Mouse (Mus musculus): ENCODE measurements around the gene Idnk. TPM values are rescaled to one million over a fixed set of nuclear protein-coding genes. Genes with fewer than 3 reads are reported as not detected.

Gene Idnk
- 35.4 and 37.6 TPM in 2 replicates for polyA plus RNA-seq (2015; fragmentation: Nextera tagmentation; extraction: Ambion mirVana)

- Histone ChIP-seq H3K36me3 (replicated peaks; ENCODE audit: insufficient read depth, low read length) (peaks cover 22% of the 10 kb centered on the region), H3K27me3 (ENCODE audit: insufficient read depth, low read length) (no peaks in the 10 kb centered on the region), H3K9ac (replicated peaks) (peak within 1 kb of the TSS; percentile 73), H3K4me1 (ENCODE audit: insufficient read depth) (peaks cover 6% of the 10 kb centered on the region; the same call in 1 of the 2 replicates), H3K4me2 (ENCODE audit: low read depth, low read length) (peak within 1 kb of the TSS; percentile 96), H3K4me3 (ENCODE audit: low read depth, low read length) (peak within 1 kb of the TSS; percentile 85), H3K9me3 (ENCODE audit: low read length) (no peaks in the 10 kb centered on the region), H3K27ac (ENCODE audit: low read depth) (peak within 1 kb of the TSS; percentile 89)
- DNase-seq (peak; percentile 94), ATAC-seq (peak; percentile 88)
- under 1% methylated on average over 30 of the region's 30 CpGs for WGBS (ENCODE audit: insufficient replicate concordance)
- TF ChIP-seq CTCF (IDR thresholded peaks at IDR 0.05; ENCODE audit: low read depth) (peak; percentile 52), EP300 (IDR thresholded peaks at IDR 0.05; ENCODE audit: low read depth) (no peak)
These were observed at the start of gene Idnk for GRCm38 (mm10) chr13:58157447-58158098. Idnk (plus strand) TSS chr13:58157649.

DNA sequence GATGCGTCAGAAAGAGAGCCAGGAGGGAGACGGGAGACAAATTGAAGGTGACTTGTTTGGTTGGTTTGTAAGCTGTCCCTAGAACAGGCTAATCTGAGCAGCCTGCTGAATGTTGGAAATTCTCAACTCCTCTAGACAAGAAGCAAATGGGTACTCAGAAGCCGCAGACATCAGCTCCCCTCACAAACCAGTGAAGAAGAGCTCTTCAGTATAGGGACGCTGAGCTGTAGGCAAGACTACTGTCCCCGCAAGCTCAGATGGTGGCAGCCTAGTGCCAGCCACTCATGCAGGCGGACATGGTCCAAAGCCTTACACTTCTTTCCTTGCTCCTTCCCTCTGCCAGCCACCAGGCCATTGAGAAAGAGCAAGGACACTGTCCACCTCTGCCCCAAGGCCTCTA, 46.1 kb upstream of the Idnk start:
- H3K27me3 ChIP-seq (ENCODE audit: insufficient read depth, low read length) = no peaks in the 10 kb centered on the region
- H3K4me3 ChIP-seq (ENCODE audit: low read depth, low read length) = no peak overlapping the region
- no peak overlapping the region for H3K27ac ChIP-seq (ENCODE audit: low read depth)
- no peaks in the 10 kb centered on the region for H3K9me3 ChIP-seq (ENCODE audit: low read length)
- WGBS (ENCODE audit: insufficient replicate concordance) = 86% methylated on average over 6 of the region's 6 CpGs
- TF ChIP-seq CTCF (IDR thresholded peaks at IDR 0.05; ENCODE audit: low read depth) (no peak), EP300 (IDR thresholded peaks at IDR 0.05; ENCODE audit: low read depth) (no peak)
- H3K9ac ChIP-seq (replicated peaks) = no peak overlapping the region
- H3K4me2 ChIP-seq (ENCODE audit: low read depth, low read length) = peak overlapping the region; percentile 77
- DNase-seq = no peak
- H3K36me3 ChIP-seq (replicated peaks; ENCODE audit: insufficient read depth, low read length) = no peaks in the 10 kb centered on the region
- H3K4me1 ChIP-seq (ENCODE audit: insufficient read depth) = peaks cover 10% of the 10 kb centered on the region
- no peak for ATAC-seq

GRCm38 (mm10) chr13:58112191-58112590, 45.3 kb upstream of the Idnk start:
- no peaks in the 10 kb centered on the region for H3K27me3 ChIP-seq (ENCODE audit: insufficient read depth, low read length)
- no peak for ATAC-seq
- DNase-seq = no peak
- H3K27ac ChIP-seq (ENCODE audit: low read depth) = no peak overlapping the region
- TF ChIP-seq EP300 (IDR thresholded peaks at IDR 0.05; ENCODE audit: low read depth) = no peak
- TF ChIP-seq CTCF (IDR thresholded peaks at IDR 0.05; ENCODE audit: low read depth) = no peak
- H3K36me3 ChIP-seq (replicated peaks; ENCODE audit: insufficient read depth, low read length) = no peaks in the 10 kb centered on the region
- H3K9me3 ChIP-seq (ENCODE audit: low read length) = no peaks in the 10 kb centered on the region
- peaks cover 10% of the 10 kb centered on the region for H3K4me1 ChIP-seq (ENCODE audit: insufficient read depth)
- 50% methylated on average over 10 of the region's 10 CpGs for WGBS (ENCODE audit: insufficient replicate concordance)
- H3K4me3 ChIP-seq (ENCODE audit: low read depth, low read length) = peak overlapping the region; percentile 51
- H3K9ac ChIP-seq (replicated peaks) = no peak overlapping the region
- peak overlapping the region; percentile 77 for H3K4me2 ChIP-seq (ENCODE audit: low read depth, low read length)

- Histone ChIP-seq H3K36me3 (replicated peaks; ENCODE audit: insufficient read depth, low read length) (no peaks in the 10 kb centered on the region), H3K27me3 (ENCODE audit: insufficient read depth, low read length) (no peaks in the 10 kb centered on the region), H3K27ac (ENCODE audit: low read depth) (peak overlapping the region; percentile 31; the same call in 1 of the 2 replicates), H3K9ac (replicated peaks) (peak overlapping the region; percentile 54), H3K9me3 (ENCODE audit: low read length) (no peaks in the 10 kb centered on the region), H3K4me2 (ENCODE audit: low read depth, low read length) (peak overlapping the region; percentile 77), H3K4me3 (ENCODE audit: low read depth, low read length) (peak overlapping the region; percentile 51), H3K4me1 (ENCODE audit: insufficient read depth) (peaks cover 10% of the 10 kb centered on the region)
- 11% methylated on average over 11 of the region's 11 CpGs for WGBS (ENCODE audit: insufficient replicate concordance)
- TF ChIP-seq CTCF (IDR thresholded peaks at IDR 0.05; ENCODE audit: low read depth) = no peak
- TF ChIP-seq EP300 (IDR thresholded peaks at IDR 0.05; ENCODE audit: low read depth) = no peak
- DNase-seq (no peak), ATAC-seq (no peak)
These were observed 44.8 kb upstream of the Idnk start for GRCm38 (mm10) chr13:58112601-58113041.

- H3K4me3 ChIP-seq (ENCODE audit: low read depth, low read length) = peak within 1 kb of the TSS; percentile 51
- 2% methylated on average over 35 of the region's 35 CpGs for WGBS (ENCODE audit: insufficient replicate concordance)
- peak within 1 kb of the TSS; percentile 54 for H3K9ac ChIP-seq (replicated peaks)
- ATAC-seq (peak; percentile 36), DNase-seq (peak; percentile 60)
- peak within 1 kb of the TSS; percentile 77 for H3K4me2 ChIP-seq (ENCODE audit: low read depth, low read length)
- peak within 1 kb of the TSS; percentile 31; the same call in 1 of the 2 replicates for H3K27ac ChIP-seq (ENCODE audit: low read depth)
- no peak for TF ChIP-seq EP300 (IDR thresholded peaks at IDR 0.05; ENCODE audit: low read depth)
- TF ChIP-seq CTCF (IDR thresholded peaks at IDR 0.05; ENCODE audit: low read depth) = peak; percentile 37
- no peaks in the 10 kb centered on the region for H3K36me3 ChIP-seq (replicated peaks; ENCODE audit: insufficient read depth, low read length)
- no peaks in the 10 kb centered on the region for H3K27me3 ChIP-seq (ENCODE audit: insufficient read depth, low read length)
- H3K4me1 ChIP-seq (ENCODE audit: insufficient read depth) = peaks cover 10% of the 10 kb centered on the region
- no peaks in the 10 kb centered on the region for H3K9me3 ChIP-seq (ENCODE audit: low read length)
These were observed 44.2 kb upstream of the Idnk start, which contains the start of gene Klhl3 for GRCm38 (mm10) chr13:58113061-58113900. Klhl3 (minus strand) TSS chr13:58113592.

GRCm38 (mm10) chr13:58115227-58115626, 42.2 kb upstream of the Idnk start:
- Histone ChIP-seq H3K9ac (replicated peaks) (no peak overlapping the region), H3K4me2 (ENCODE audit: low read depth, low read length) (no peak overlapping the region), H3K27ac (ENCODE audit: low read depth) (no peak overlapping the region), H3K27me3 (ENCODE audit: insufficient read depth, low read length) (no peaks in the 10 kb centered on the region), H3K36me3 (replicated peaks; ENCODE audit: insufficient read depth, low read length) (no peaks in the 10 kb centered on the region), H3K4me1 (ENCODE audit: insufficient read depth) (peaks cover 10% of the 10 kb centered on the region), H3K9me3 (ENCODE audit: low read length) (no peaks in the 10 kb centered on the region), H3K4me3 (ENCODE audit: low read depth, low read length) (no peak overlapping the region)
- 25% methylated on average over 13 of the region's 13 CpGs for WGBS (ENCODE audit: insufficient replicate concordance)
- peak; percentile 59 for ATAC-seq
- peak; percentile 64 for TF ChIP-seq EP300 (IDR thresholded peaks at IDR 0.05; ENCODE audit: low read depth)
- no peak for TF ChIP-seq CTCF (IDR thresholded peaks at IDR 0.05; ENCODE audit: low read depth)
- peak; percentile 57 for DNase-seq
